8 mouse cellular contexts compared by ENCODE assay signal in the genomic region with DNA sequence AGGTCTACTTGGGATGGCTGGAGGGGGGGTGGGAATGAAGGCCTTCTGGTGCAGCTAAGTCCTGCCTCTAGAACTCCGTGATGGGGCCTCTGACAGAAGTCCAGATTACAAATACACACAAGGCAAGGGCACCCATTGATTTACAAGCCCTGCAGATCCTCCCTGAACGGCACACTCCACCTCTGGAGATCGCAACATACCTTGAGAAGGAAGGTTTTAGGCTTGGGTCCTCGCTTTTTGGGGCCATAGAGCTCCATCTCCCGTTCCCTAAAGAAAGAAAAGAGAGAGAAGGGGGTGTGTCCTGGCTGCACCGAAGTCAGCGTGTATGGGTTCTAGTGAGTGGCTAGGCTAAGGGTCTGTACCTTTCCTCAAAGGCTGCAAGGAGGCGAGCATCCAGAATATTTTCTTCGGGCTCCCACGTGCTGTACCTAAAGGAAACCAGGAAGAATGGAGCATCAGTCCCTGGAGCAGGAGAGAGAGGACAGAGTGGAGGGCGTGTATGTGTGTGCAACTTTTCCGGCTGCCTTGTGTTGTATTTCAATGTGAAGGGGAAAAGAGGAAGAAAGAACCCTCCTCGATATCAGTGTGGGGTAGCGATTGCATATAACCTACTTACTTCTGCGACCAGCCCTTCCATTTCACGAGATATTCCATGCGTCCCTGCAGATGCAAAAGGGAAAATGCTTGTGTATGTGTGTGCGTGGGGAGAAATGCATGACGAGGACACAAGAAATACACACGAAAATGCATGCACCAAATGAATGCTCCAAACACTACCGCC. TPM values are rescaled to one million over a fixed set of nuclear protein-coding genes. Genes with fewer than 3 reads are reported as not detected.
DNase-seq lines count a peak whose midpoint lies in the region; ATAC-seq and TF ChIP-seq lines count a peak whose summit lies in the region.

No protein-coding gene starts in this region.

- ATAC-seq in granulocyte monocyte progenitor cell, adult 5-6 weeks (replicated peaks; ENCODE audit: poor library complexity, severe bottlenecking), result peak; percentile 34
- ATAC-seq in inflammation-experienced regulatory T-cells, adult 6 months, result no peak

- H3K79me2 ChIP-seq in macrophage (ENCODE audit: inconsistent target), result no peaks in the 10 kb centered on the region

- no peak for TF ChIP-seq CTCF in E14TG2a.4 (conservative IDR thresholded peaks at IDR 0.05; ENCODE audit: low read length)

- H3K4me3 ChIP-seq in heart, embryonic 10.5 days, result peak overlapping the region; percentile 84
- H3K4me3 ChIP-seq in E14TG2a.4 (replicated peaks; ENCODE audit: low read length) (peak overlapping the region; percentile 86), macrophage (ENCODE audit: inconsistent target) (peak overlapping the region; percentile 55)

- intact Hi-C loops in heart, postnatal 25 days (cut with DNase I), result no loop called here

- H3K36me3 ChIP-seq in heart, embryonic 10.5 days, result peaks cover 10% of the 10 kb centered on the region
- H3K36me3 ChIP-seq in E14TG2a.4 (ENCODE audit: insufficient read depth, low read length) (no peaks in the 10 kb centered on the region), macrophage (ENCODE audit: inconsistent target) (peaks cover 6% of the 10 kb centered on the region; the same call in 1 of the 2 replicates)

- peak overlapping the region; percentile 94 for H3K27ac ChIP-seq in heart, embryonic 10.5 days
- H3K27ac ChIP-seq in macrophage, result no peak overlapping the region

- 7% methylated on average over 21 of the region's 21 CpGs for whole genome bisulfite sequencing in heart, embryonic 10.5 days
- 19% methylated on average over 19 of the region's 21 CpGs for WGBS in macrophage (ENCODE audit: missing documents)

- H3K4me1 ChIP-seq in heart, embryonic 10.5 days, result peaks cover 81% of the 10 kb centered on the region
- H3K4me1 ChIP-seq in E14TG2a.4 (replicated peaks; ENCODE audit: low read depth, low read length), result peaks cover 72% of the 10 kb centered on the region

- DNase-seq in heart, embryonic 10.5 days (ENCODE audit: low spot score), result no peak
- no peak for DNase-seq in heart, postnatal 25 days (ENCODE audit: low spot score)
- no peak for DNase-seq in right cerebral cortex, adult 2 months (ENCODE audit: low spot score in 2 of 2)
- no peak for DNase-seq in adrenal gland, adult 18-20 months (ENCODE audit: low spot score in 2 of 2)

- H3K9me3 ChIP-seq in heart, embryonic 10.5 days, result no peaks in the 10 kb centered on the region
- peaks cover 8% of the 10 kb centered on the region for H3K9me3 ChIP-seq in E14TG2a.4 (ENCODE audit: low read length)

- H3K27me3 ChIP-seq in heart, embryonic 10.5 days (ENCODE audit: insufficient read depth, poor library complexity, severe bottlenecking), result peaks cover 89% of the 10 kb centered on the region
- peaks cover 93% of the 10 kb centered on the region for H3K27me3 ChIP-seq in E14TG2a.4 (ENCODE audit: insufficient read depth, low read length)

RNA-seq across cellular contexts. Expression of gene Cbx8, which starts 0.8 kb away (rescaled TPM):
- 9.1 and 9.7 TPM in 2 replicates for polyA plus RNA-seq in heart, embryonic 10.5 days (2016; fragmentation: Nextera tagmentation; extraction: Ambion mirVana)
- total RNA-seq in heart, postnatal 25 days (2021), result 1 to 10 TPM; 4.4 to 7.6 TPM
- 3.6 TPM in 2 replicates for total RNA-seq in granulocyte monocyte progenitor cell, adult 5-6 weeks (2014; fragmentation: Nextera tagmentation)
- total RNA-seq in granulocyte monocyte progenitor cell, adult 5-6 weeks (2017), result 1.5 and 3.2 TPM in 2 replicates
- total RNA-seq in macrophage (2018; cell fraction: chromatin; rRNA removed), result 1 to 10 TPM in 11 of 26 experiments, under 1 TPM in 7, not detected in 8; 0.25 to 6.3 (median 1.3) TPM
- 1 to 10 TPM in 18 of 26 experiments, under 1 TPM in 8; 0.10 to 5.8 (median 2.4) TPM for total RNA-seq in macrophage (2018; cell fraction: cytosol; rRNA removed)
- total RNA-seq in macrophage (2018; cell fraction: nucleus; rRNA removed), result 1 to 10 TPM in 12 of 26 experiments, under 1 TPM in 13, not detected in 1; 0.12 to 4.7 (median 0.99) TPM
- 3.4 to 4.0 TPM (median 3.6 TPM) in 3 replicates for polyA plus RNA-seq in macrophage (2018)
- polyA plus RNA-seq in inflammation-experienced regulatory T-cells, adult 6 months (2017; shearing (Covaris generic)), result 1 to 10 TPM; 6.5 to 7.6 (median 7.5) TPM
- 10 to 100 TPM; 12.2 to 16.7 TPM for total RNA-seq in adrenal gland, adult 18-20 months (2021)

RNA-seq across cellular contexts. Expression of gene Cbx2, which starts 17.2 kb away (rescaled TPM):
- 37.4 and 56.0 TPM in 2 replicates for polyA plus RNA-seq in heart, embryonic 10.5 days (2016; fragmentation: Nextera tagmentation; extraction: Ambion mirVana)
- total RNA-seq in heart, postnatal 25 days (2021), result 1 to 10 TPM; 3.8 to 3.9 TPM
- 0.88 and 5.0 TPM in 2 replicates for total RNA-seq in granulocyte monocyte progenitor cell, adult 5-6 weeks (2014; fragmentation: Nextera tagmentation)
- total RNA-seq in granulocyte monocyte progenitor cell, adult 5-6 weeks (2017), result 2.1 and 2.6 TPM in 2 replicates
- total RNA-seq in macrophage (2018; cell fraction: chromatin; rRNA removed), result 1 to 10 TPM in 14 of 26 experiments, under 1 TPM in 10, not detected in 2; 0.18 to 5.3 (median 1.1) TPM
- total RNA-seq in macrophage (2018; cell fraction: cytosol; rRNA removed), result 1 to 10 TPM in 7 of 26 experiments, under 1 TPM in 19; 0.09 to 2.6 (median 0.59) TPM
- 1 to 10 TPM in 9 of 26 experiments, under 1 TPM in 14, not detected in 3; 0.24 to 6.9 (median 0.77) TPM for total RNA-seq in macrophage (2018; cell fraction: nucleus; rRNA removed)
- 1.3 to 1.8 TPM (median 1.5 TPM) in 3 replicates for polyA plus RNA-seq in macrophage (2018)
- 1 to 10 TPM in 2 of 3 experiments, under 1 TPM in 1; 0.83 to 1.6 (median 1.0) TPM for polyA plus RNA-seq in inflammation-experienced regulatory T-cells, adult 6 months (2017; shearing (Covaris generic))
- 1 to 10 TPM; 3.1 to 6.6 TPM for total RNA-seq in adrenal gland, adult 18-20 months (2021)

RNA-seq across cellular contexts. Expression of gene Cbx4, which starts 46.1 kb away (rescaled TPM):
- 8.9 and 9.0 TPM in 2 replicates for polyA plus RNA-seq in heart, embryonic 10.5 days (2016; fragmentation: Nextera tagmentation; extraction: Ambion mirVana)
- total RNA-seq in heart, postnatal 25 days (2021), result 10 to 100 TPM; 14.0 to 14.8 TPM
- 15.8 and 18.8 TPM in 2 replicates for total RNA-seq in granulocyte monocyte progenitor cell, adult 5-6 weeks (2014; fragmentation: Nextera tagmentation)
- 27.4 and 38.2 TPM in 2 replicates for total RNA-seq in granulocyte monocyte progenitor cell, adult 5-6 weeks (2017)
- 10 to 100 TPM in 18 of 26 experiments, 1 to 10 TPM in 8; 7.2 to 24.5 (median 12.8) TPM for total RNA-seq in macrophage (2018; cell fraction: chromatin; rRNA removed)
- total RNA-seq in macrophage (2018; cell fraction: cytosol; rRNA removed), result 10 to 100 TPM in 19 of 26 experiments, 1 to 10 TPM in 7; 6.3 to 19.9 (median 12.3) TPM
- 10 to 100 TPM in 22 of 26 experiments, 1 to 10 TPM in 4; 6.3 to 21.9 (median 13.6) TPM for total RNA-seq in macrophage (2018; cell fraction: nucleus; rRNA removed)
- 7.4 to 14.3 TPM (median 12.7 TPM) in 3 replicates for polyA plus RNA-seq in macrophage (2018)
- 1 to 10 TPM; 2.0 to 3.6 (median 2.3) TPM for polyA plus RNA-seq in inflammation-experienced regulatory T-cells, adult 6 months (2017; shearing (Covaris generic))
- 100 to 1,000 TPM; 115 to 163 TPM for total RNA-seq in adrenal gland, adult 18-20 months (2021)

RNA-seq across cellular contexts. Expression of gene Enpp7, which starts 51.9 kb away (rescaled TPM):
- polyA plus RNA-seq in heart, embryonic 10.5 days (2016; fragmentation: Nextera tagmentation; extraction: Ambion mirVana), result not detected in 2 replicates
- not detected for total RNA-seq in heart, postnatal 25 days (2021)
- not detected in 2 replicates for total RNA-seq in granulocyte monocyte progenitor cell, adult 5-6 weeks (2014; fragmentation: Nextera tagmentation)
- total RNA-seq in granulocyte monocyte progenitor cell, adult 5-6 weeks (2017), result not detected in 2 replicates
- not detected for total RNA-seq in macrophage (2018; cell fraction: chromatin; rRNA removed)
- not detected for total RNA-seq in macrophage (2018; cell fraction: cytosol; rRNA removed)
- not detected for total RNA-seq in macrophage (2018; cell fraction: nucleus; rRNA removed)
- not detected in 3 replicates for polyA plus RNA-seq in macrophage (2018)
- not detected for polyA plus RNA-seq in inflammation-experienced regulatory T-cells, adult 6 months (2017; shearing (Covaris generic))
- not detected for total RNA-seq in adrenal gland, adult 18-20 months (2021)
